Mouse (Mus musculus): Measurements from ENCODE around the gene Actn3.

The Actn3 gene

GRCm38 (mm10) chr19:4811909-4812242 lies 65.8 kb downstream of the Actn3 start:
- DNase-seq (ENCODE audit: low read depth, low spot score) = no peak
